Mouse (Mus musculus) stomach, embryonic 16.5 days (tissue): Measurements from ENCODE around the gene Hist1h4m. TPM values are rescaled to one million over a fixed set of nuclear protein-coding genes. Genes with fewer than 3 reads are reported as not detected.
"Not testable (repeated sequence)": the region's sequence is repeated elsewhere in the genome, so short reads cannot be mapped to it uniquely, and the experiment has no call there.

Experiments
- ATAC-seq: fragments of 200-750 bp; cut with Nextera tagmentation; 2 replicates; pipeline ENCODE4 v1.8.0; 2017; ENCODE audit warnings: moderate number of reproducible peaks, moderate TSS enrichment; ENCODE audit not compliant: insufficient read depth, low FRiP score
- H3K27ac ChIP-seq: fragments of 300-500 bp; sonication (generic); 2 replicates; pipeline ENCODE4 v1.5.1; 2014; ENCODE audit warnings: low read length
- H3K27me3 ChIP-seq: fragments of 300-500 bp; sonication (generic); 2 replicates; pipeline ENCODE4 v1.6.1; 2014; ENCODE audit warnings: low read length, control low read depth, mixed read lengths; ENCODE audit not compliant: control insufficient read depth, insufficient read depth
- H3K36me3 ChIP-seq: fragments of 300-500 bp; sonication (generic); 2 replicates; pipeline ENCODE4 v1.6.1; 2014; ENCODE audit warnings: low read length; ENCODE audit not compliant: control insufficient read depth, insufficient read depth
- H3K4me1 ChIP-seq: fragments of 300-500 bp; sonication (generic); 2 replicates; pipeline ENCODE4 v1.6.1; 2014; ENCODE audit warnings: low read length, control low read depth, mixed read lengths; ENCODE audit not compliant: control insufficient read depth, insufficient read depth
- H3K4me2 ChIP-seq: fragments of 300-500 bp; sonication (generic); 2 replicates; pipeline ENCODE4 v1.6.1; 2014; ENCODE audit warnings: low read depth, low read length, mixed read lengths
- H3K4me3 ChIP-seq: fragments of 300-500 bp; sonication (generic); replicated peaks from 2 replicates; pipeline ENCODE4 v1.5.1; 2014; ENCODE audit warnings: mild to moderate bottlenecking, low read length
- H3K9ac ChIP-seq: fragments of 300-500 bp; sonication (generic); 2 replicates; pipeline ENCODE4 v1.6.1; 2014; ENCODE audit warnings: low read length
- H3K9me3 ChIP-seq: fragments of 300-500 bp; sonication (generic); replicated peaks from 2 replicates; pipeline ENCODE4 v1.6.1; 2016; ENCODE audit warnings: low read length, control low read depth; ENCODE audit not compliant: control insufficient read depth
- WGBS: fragments of 180-500 bp; shearing (Covaris S2); extraction: QIAGEN DNeasy Blood & Tissue Kit; methylation state at CpG from one replicate; pipeline ENCODE4 v1.1.7; 2014; 5-methylcytosine and 5-hydroxymethylcytosine counted together
- polyA plus RNA-seq: library from polyadenylated mRNA; unstranded; fragments of >200 nt; fragmentation: Nextera tagmentation; extraction: Ambion mirVana; gene quantifications from 2 replicates; pipeline ENCODE4 v1.2.1, GENCODE M21; 2015

The Hist1h4m gene
- polyA plus RNA-seq, 1 experiment from 2014 or later: not detected

DNA sequence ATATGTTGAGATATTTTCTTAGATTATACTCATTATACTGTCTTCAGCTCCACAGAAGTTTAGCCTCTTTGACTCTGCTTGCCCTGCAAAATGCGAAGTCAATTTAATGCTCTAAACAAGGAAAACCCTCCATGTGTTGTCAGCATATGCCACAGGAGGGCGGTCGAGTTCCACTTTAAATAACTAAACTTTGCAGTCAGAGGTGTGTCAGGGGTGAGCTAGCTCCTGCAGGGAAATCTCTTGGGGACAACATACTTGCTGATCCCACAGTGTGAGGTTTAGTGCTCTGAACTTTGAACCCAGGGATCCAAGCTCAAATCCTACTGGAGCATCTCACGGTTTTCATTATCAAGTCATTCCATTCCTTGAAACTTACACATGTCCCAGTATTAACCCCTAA is 29.0 kb downstream of the Hist1h4m start:
- not testable (repeated sequence) for H3K27me3 ChIP-seq, H3K27ac ChIP-seq, H3K4me3 ChIP-seq, H3K4me2 ChIP-seq, H3K4me1 ChIP-seq, H3K9me3 ChIP-seq, H3K36me3 ChIP-seq, H3K9ac ChIP-seq
- ATAC-seq: peak; percentile 80; the same call in 1 of the 2 replicates
- no CpG with 5 or more reads among the region's 4 CpGs for WGBS

DNA sequence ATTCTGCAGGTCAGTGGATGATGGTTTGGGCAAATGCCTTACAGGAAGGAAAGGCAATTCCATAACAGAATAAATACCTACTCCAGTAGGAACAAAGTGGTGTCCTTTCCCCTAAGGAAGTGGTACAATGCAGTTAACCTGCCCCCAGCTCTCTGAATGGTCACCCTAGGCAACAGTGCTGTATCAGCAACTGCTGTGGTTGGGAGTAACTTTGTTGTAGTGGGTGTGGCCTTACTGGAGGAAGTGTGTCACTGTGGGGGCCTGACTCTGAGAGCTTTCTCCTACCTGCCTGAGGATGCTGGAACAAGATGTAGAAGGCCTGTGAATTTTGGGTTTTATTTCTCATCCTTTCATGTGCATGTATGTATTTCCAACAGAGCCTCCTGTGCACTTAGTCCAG is 34.8 kb downstream of the Hist1h4m start:
- not testable (repeated sequence) for H3K27me3 ChIP-seq, H3K9ac ChIP-seq, H3K4me3 ChIP-seq, H3K27ac ChIP-seq, H3K4me2 ChIP-seq, ATAC-seq, H3K4me1 ChIP-seq, H3K36me3 ChIP-seq, H3K9me3 ChIP-seq

DNA sequence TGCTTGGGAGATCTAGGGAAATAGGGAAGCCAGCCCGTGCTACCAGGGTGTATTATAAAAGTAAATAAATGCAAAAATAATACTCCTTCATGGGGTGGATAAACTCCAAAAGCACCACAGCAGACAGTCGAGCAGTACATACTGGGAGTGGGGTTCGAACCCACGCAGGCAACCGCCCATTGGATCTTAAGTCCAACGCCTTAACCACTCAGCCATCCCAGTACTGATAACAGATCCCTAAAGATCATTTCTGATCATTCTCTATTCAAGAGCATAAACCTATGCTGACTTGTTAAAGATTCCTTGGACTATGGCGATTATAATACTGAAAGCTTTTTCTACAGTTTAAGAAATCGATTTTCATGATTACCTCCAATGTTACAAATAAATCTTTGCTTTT is 36.3 kb downstream of the Hist1h4m start:
- Histone ChIP-seq H3K9me3 (no peaks in the 10 kb centered on the region), H3K4me3 (no peak overlapping the region), H3K4me2 (no peak overlapping the region), H3K4me1 (no peaks in the 10 kb centered on the region), H3K9ac (no peak overlapping the region), H3K27ac (no peak overlapping the region), H3K36me3 (no peaks in the 10 kb centered on the region), H3K27me3 (no peaks in the 10 kb centered on the region)
- 31% methylated on average over 8 of the region's 8 CpGs for WGBS
- no peak for ATAC-seq

DNA sequence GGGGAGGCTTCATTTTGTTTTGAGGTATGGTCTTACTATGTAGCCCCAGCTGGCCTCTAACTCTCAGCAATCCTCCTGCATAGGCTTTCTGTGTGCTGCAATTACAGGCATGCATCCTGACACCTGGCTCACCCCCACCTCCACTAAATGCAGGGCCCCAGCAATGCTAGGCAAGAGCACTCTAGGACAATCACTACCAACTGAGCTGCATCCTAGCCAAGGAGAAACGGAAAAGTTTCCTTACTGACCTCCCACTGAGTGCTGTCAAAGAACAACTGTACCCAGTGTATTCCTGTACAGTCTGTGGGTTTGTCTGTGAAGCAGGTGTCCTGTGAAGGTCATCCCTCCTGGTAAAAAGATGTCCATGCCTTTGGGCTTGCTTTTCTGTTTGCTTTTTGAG is 39.1 kb downstream of the Hist1h4m start:
- not testable (repeated sequence) for H3K4me3 ChIP-seq, H3K9ac ChIP-seq, H3K4me1 ChIP-seq, H3K36me3 ChIP-seq, H3K4me2 ChIP-seq, H3K27ac ChIP-seq, ATAC-seq, H3K27me3 ChIP-seq, H3K9me3 ChIP-seq
- WGBS: 56% methylated on average over 1 of the region's 1 CpGs

DNA sequence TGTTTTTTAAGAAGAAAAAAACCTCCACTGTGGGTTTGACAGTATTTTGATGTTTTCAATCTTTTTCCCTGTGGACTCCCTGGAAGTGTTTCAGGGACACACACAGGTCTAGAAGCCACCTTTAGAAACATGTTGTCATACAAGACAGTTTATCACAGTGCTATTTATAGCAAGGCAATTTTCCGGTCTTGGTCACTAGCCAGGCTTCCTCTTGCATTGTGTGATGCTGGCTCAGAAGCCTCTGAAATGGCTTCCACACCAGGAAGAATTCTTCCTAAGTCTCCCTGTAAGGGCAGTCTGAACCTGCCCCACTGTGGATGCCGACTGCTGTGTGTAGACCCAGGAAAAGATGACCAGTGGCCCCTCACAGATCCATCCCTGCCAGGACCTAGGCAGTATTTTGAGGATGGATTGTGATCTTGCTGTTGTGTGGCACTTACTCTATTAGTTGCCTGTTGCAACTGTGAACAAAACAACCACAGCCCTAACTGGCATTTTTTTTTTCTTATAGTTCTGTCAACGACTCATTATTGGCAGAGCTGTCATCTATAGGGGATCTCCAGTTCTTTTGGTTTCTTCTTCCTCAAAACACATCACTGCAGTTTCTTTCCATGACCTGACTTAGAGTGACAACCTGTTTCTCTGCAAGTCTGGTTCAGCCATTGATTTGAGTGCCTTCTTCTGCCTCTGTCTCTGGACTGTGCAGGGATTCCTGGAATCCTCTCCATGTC is 40.8 kb downstream of the Hist1h4m start:
- Histone ChIP-seq H3K4me3 (no peak overlapping the region), H3K4me1 (no peaks in the 10 kb centered on the region), H3K9ac (no peak overlapping the region), H3K27me3 (no peaks in the 10 kb centered on the region), H3K9me3 (no peaks in the 10 kb centered on the region), H3K27ac (no peak overlapping the region), H3K36me3 (no peaks in the 10 kb centered on the region), H3K4me2 (no peak overlapping the region)
- 54% methylated on average over 3 of the region's 3 CpGs for WGBS
- no peak for ATAC-seq

DNA sequence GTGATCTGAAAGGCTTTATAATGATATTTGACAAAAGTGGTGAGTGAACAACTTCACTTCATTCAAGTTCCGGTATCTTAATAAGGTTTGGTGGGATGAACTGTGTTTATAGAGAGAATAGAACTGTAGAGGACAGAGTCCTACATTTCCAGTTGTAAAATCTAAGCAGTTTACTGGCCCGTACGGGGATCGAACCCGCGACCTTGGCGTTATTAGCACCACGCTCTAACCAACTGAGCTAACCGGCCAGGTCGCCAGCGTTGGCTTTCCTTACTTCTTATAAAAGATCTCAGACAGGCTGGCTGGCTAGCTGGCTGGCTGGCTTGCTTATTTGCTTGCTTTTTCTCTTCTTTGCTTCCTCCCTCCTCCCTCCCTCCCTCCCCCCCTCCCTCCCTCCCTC is 43.6 kb downstream of the Hist1h4m start:
- Histone ChIP-seq H3K9ac (peak overlapping the region; percentile 13; the same call in 1 of the 2 replicates), H3K4me3 (peak overlapping the region; percentile 49), H3K27me3 (no peaks in the 10 kb centered on the region), H3K9me3 (no peaks in the 10 kb centered on the region), H3K27ac (no peak overlapping the region), H3K4me1 (no peaks in the 10 kb centered on the region), H3K4me2 (peak overlapping the region; percentile 56), H3K36me3 (no peaks in the 10 kb centered on the region)
- 4% methylated on average over 11 of the region's 11 CpGs for WGBS
- peak; percentile 69; the same call in 1 of the 2 replicates for ATAC-seq

DNA sequence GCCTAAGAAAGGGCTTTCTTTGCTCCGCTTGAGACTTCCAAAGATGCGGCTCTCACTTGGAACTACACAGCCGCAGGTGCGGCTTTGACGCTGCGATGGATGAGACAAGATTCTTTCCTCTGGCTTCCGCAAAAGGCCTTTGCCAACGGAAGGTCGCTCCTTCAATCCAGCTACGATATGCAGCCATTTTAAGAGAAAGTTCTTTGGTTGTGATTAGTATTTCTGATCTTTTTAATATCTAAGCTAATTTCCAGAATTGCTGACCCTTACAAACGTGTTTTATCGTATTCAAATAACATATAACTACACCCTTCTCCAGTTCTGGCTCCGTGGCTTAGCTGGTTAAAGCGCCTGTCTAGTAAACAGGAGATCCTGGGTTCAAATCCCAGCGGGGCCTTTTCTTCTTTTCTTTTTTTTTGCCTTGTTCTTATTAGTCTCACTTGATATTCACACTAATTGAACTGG is 44.2 kb downstream of the Hist1h4m start:
- H3K4me1 ChIP-seq: no peaks in the 10 kb centered on the region
- H3K4me3 ChIP-seq: peak overlapping the region; percentile 49
- H3K9ac ChIP-seq: peak overlapping the region; percentile 13; the same call in 1 of the 2 replicates
- WGBS: 3% methylated on average over 15 of the region's 15 CpGs
- no peak overlapping the region for H3K27ac ChIP-seq
- H3K36me3 ChIP-seq: no peaks in the 10 kb centered on the region
- no peak for ATAC-seq
- no peaks in the 10 kb centered on the region for H3K27me3 ChIP-seq
- no peaks in the 10 kb centered on the region for H3K9me3 ChIP-seq
- H3K4me2 ChIP-seq: peak overlapping the region; percentile 56

DNA sequence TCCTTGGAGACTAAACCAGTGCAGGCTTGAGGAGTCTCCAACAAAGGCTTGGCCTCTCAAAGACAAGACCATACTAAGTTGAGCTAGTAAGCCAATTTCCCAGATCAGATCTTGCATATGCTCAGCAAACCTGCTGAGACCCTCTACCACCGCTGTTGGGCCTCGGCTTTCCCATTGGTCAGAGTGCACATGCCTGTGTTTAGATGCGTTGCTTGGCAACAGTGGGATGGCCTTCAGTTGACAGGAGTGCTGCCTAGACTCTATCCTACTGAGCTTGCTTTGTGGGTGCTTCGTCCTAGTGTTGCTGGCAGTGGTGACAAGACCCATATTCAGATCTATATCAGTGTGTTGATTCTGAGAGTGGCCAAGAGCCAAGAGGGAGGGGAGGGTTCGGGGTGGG is 50.1 kb downstream of the Hist1h4m start:
- Histone ChIP-seq H3K27me3 (no peaks in the 10 kb centered on the region), H3K4me3 (no peak overlapping the region), H3K9me3 (no peaks in the 10 kb centered on the region), H3K27ac (no peak overlapping the region), H3K36me3 (no peaks in the 10 kb centered on the region), H3K9ac (no peak overlapping the region), H3K4me1 (no peaks in the 10 kb centered on the region), H3K4me2 (no peak overlapping the region)
- no peak for ATAC-seq
- 17% methylated on average over 5 of the region's 5 CpGs for WGBS
